Mouse (Mus musculus): ENCODE results near the gene Actr8. TPM values are rescaled to one million over a fixed set of nuclear protein-coding genes. Genes with fewer than 3 reads are reported as not detected.

Gene Actr8
- polyA plus RNA-seq, 1 experiment from 2014 or later, result 58.7 TPM

DNA sequence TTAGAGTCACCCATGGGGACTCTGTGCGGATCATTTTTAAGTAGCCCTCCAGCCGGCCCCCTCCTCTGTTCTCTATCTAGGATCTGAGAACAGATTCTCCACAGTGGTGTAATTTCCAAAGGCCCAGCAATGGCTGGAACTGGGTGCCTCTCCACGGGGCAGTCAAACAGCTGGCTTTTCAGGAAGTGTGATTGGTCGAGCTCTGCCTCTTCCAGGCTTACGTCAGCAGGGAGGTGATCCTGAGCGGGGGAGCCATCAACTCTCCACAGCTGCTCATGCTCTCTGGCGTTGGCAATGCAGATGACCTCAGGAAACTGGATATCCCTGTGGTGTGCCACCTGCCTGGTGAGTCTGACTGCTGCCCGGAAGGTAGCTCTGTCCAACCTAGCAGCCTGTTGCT is 55.3 kb downstream of the Actr8 start:
- DNase-seq (ENCODE audit: low spot score), result no peak

DNA sequence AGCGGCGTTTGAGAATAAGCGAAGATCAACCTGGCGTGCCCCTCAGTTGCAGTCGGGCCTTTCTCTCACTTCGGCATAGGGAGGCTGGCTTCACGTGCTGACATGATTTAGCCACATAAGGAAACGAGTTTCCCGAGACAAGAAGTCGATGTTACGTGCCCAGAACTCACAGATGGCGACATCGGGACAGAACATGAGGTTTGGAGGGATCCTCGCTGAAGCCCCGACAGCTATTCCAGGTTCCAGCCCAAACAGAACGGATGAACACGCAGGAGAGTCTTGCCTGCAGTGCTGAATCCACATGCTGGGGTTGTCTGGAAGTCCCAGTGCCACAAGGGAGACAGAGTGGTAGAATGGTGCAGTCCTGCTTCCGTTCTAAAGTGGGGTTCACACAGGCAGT is 60.3 kb downstream of the Actr8 start:
- no peak for DNase-seq (ENCODE audit: low spot score)

DNA sequence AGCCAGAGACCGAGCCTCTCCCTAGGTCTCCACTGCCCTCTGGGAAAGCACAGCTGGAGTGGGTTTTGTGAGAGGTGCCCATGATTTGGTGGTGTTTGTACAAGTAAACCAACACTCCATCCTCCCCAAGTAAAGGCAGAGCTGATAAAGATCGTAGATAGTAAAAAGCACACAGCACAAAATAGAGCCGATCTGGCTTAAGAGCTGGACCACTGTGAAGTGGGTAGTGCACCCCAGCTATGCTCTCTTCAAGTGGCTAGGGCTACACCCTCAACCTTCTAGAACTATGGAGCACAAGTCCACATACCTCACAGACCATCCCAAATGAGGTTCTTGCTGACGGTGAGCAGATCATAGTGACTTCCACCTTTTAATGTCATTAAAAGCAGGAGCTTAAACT is 61.3 kb downstream of the Actr8 start:
- no peak for DNase-seq (ENCODE audit: low spot score)

DNA sequence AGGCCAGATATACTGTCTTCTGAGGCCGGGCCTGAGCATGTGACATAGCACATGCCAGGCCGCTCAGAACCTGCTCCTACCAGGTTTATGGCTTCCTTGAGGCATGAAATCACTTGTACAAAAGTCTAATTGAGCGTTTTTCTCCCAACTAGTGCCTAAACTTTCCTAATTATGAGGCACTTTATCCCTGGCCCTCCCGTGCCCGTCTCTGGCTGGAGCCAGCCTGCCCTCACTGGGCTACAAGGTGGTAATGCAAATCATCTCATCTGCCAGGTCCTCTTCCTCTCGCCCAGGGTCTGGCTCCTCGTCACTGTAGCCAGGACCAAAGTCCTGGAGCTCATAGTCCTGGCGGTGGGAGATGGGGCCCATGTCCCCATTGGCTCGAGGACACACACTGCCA is 63.7 kb downstream of the Actr8 start:
- no peak for DNase-seq (ENCODE audit: low spot score)

DNA sequence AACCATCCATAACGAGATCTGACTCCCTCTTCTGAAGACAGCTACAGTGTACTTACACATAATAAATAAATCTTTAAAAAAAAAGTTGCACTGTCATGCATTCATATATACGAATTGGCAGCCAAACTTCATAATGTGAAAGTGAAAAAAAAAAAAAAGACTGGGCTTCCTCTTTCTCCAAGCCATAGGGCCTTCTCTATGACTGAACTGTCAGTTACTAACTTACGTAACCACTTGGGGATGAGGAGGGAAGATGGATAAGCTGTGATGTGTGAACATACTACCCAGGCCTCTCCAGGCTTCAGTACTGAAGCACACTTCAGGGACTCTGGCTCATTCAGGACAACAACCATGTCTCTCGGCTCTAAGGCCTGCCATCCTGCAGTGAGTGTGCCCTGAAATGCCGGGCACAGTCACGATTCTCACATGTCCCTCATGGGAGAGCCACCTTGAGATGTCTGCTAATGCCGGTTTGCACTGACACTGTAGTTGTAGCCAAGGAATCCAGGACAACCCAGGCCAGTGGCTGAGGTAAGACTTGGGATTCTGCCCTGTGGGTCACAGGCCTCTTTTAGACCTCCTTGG is 65.3 kb downstream of the Actr8 start:
- DNase-seq (ENCODE audit: low spot score), result no peak

DNA sequence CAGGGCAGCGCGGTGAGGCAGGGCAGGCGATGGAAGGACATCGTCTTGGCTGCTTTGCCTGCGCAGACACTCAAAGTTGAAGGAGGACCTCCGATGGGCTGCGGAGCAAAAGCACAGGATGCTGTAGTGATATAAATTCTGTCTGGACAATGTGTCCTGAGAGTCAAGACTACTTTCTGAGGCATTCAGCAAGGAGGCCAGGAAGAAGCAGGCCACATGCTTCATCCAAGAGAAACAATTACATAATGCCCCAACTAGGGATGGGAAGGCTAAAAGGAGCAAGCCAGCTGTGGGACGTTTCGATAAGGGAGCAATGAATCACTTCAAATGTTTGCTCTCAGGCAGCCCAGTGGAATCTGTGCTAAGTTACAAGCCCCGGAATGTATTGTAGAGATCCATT is 67.1 kb downstream of the Actr8 start:
- DNase-seq (ENCODE audit: low spot score), result no peak

DNA sequence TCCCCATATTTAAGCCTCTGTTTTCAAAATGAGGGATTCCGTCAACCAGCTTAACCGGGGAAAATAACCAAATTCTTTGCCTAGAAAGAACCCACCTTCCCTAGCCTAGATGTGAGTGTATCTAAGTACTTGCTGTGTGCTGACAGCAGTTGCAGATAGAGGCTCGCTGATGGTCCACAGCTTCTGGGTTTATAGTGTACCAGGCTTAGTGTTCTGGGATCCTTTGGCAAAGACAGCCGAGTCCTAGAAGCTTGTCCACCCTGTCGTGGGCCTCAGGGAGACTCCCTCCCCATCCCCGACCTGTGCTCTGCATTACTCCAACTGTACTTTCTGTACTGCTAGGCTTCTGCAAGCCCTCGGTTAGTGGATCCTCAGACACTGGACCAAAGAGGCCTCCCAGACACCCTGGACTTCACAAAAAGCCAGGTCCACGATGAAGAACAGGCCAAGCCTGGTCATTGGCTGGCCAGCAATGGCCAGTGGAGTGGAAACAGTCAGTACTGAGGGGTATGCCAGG is 67.6 kb downstream of the Actr8 start:
- no peak for DNase-seq (ENCODE audit: low spot score)

DNA sequence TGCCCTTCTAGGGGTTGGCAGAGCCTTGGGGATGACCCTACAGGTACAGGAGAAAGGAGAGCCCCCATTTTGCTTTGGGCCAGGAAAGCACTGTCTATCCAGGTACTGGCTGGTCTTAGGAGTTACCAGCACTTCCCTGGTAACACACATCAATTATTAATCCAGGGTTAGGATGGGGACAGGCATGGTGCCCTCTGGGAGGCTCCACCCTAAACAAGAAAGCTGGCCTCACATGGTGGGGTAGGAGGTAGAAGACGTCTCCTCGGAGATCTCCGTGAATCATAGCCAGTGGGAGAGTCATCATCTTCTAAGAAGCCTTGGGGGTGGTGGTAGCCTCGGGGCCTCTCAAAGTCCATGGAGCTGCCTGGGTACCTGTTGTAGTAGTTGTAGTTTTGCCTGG is 68.8 kb downstream of the Actr8 start:
- DNase-seq (ENCODE audit: low spot score), result no peak

GRCm38 (mm10) chr14:30048049-30048448 is 69.9 kb downstream of the Actr8 start:
- no peak for DNase-seq (ENCODE audit: low spot score)

DNA sequence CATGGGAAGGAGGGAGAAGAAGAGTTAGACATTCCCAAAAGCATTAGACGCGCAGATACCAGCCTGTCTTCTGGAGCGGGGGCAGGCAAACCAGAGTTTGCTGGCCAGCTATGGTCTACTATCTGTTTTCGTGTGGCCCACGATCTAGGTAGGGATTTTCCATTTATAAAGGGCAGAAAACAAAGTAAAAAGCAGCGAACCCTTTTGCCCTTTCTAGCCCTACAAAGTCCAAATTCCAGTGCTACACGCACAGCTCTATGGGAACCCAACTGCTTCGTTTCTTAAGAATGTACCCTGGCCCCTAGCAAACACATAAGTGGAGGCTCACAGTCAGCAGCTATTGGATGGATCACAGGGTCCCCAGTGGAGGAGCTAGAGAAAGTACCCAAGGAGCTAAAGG is 72.1 kb downstream of the Actr8 start:
- DNase-seq (ENCODE audit: low spot score), result no peak

DNA sequence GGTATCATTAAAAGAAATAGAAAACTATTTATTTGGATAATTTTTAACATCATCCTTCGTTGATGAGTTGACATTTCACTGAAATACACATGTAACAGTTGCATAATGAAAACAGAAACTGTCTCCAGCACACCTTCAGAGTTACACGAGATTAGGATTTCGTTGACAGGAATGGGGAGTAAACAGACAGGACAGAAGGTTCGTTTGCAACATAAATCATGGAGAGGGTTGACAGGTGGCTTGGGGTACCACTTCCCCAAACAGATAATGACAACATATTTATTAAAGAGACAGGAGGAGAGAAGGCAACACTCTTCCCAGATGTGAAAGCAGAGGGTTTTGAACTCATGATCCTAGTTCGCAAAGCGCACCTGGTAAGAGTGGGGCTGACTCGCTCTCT is 76.8 kb downstream of the Actr8 start:
- DNase-seq (ENCODE audit: low spot score), result no peak

Small RNAs within 50 kb of the gene (microRNA-seq; reads per million reads assigned to microRNA genes)
- not detected for gene Mir6947 (ENCODE audit: borderline number of aligned reads)

Other genes with a start within 250 kb of the Actr8 start
- gene Selenok, start 10.0 kb upstream of the Actr8 start, polyA plus RNA-seq (2015; fragmentation: Nextera tagmentation; extraction: Ambion mirVana), result 345 and 371 TPM in 2 replicates
- 22.9 and 27.9 TPM in 2 replicates for gene Il17rb, start 30.6 kb downstream of the Actr8 start, polyA plus RNA-seq (2015; fragmentation: Nextera tagmentation; extraction: Ambion mirVana)
- 8.2 and 10.1 TPM in 2 replicates for gene Chdh, start 30.7 kb downstream of the Actr8 start, polyA plus RNA-seq (2015; fragmentation: Nextera tagmentation; extraction: Ambion mirVana)

Data from thymus, postnatal 0 days (tissue).